24 mouse cellular contexts compared by ENCODE assay signal in the genomic region with DNA sequence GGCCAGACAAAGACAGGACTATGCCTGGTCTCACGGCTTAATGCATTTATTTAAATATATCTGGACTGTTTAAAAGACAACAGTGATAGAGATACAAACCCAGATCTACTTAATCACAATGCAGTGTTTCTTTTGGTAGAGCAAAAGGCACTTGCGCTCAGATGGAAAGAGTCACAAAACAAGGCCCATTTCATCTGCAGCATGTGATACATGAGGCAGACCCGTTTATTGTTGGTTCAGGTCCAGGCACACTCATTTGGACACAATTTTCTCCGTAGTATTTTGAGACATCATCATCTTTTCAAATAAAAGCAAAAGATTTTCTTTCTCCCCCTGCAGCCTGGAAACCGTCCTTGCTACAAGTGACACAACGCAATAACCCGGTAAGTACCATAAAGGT.
"Had no signal": no experiment of that assay in that cellular context is flagged by ENCODE, and none has a peak within 500 bp of the region (broad histone marks: within the 10 kb centered on the region; RNA-seq: fewer than 3 reads in every experiment).

No protein-coding gene starts in this region.

- DNase-seq: kidney, adult 11 months; kidney, adult 8-10 months; kidney, postnatal 10 days; kidney, postnatal 36 days; left cerebral cortex, postnatal 4 days; liver, postnatal 0 days; lung, embryonic 14.5 days; midbrain, embryonic 14.5 days; right cerebral cortex, adult 18-20 months; right cerebral cortex, postnatal 14 days; right cerebral cortex, postnatal 4 days; thymus, adult 2 months; thymus, postnatal 25 days had no signal

- H3K4me3 ChIP-seq: intestine, embryonic 15.5 days; kidney, embryonic 15.5 days; limb, embryonic 12.5 days; limb, embryonic 15.5 days; megakaryocyte, embryonic 14.5 days; midbrain, embryonic 10.5 days; neural tube, embryonic 12.5 days had no signal

- H3K27ac ChIP-seq: intestine, embryonic 15.5 days; kidney, embryonic 15.5 days; limb, embryonic 12.5 days; limb, embryonic 15.5 days; liver, embryonic 14.5 days; macrophage; midbrain, embryonic 10.5 days; neural tube, embryonic 12.5 days; stomach, postnatal 0 days had no signal

- ATAC-seq: intestine, embryonic 15.5 days; liver, postnatal 0 days; lung, postnatal 0 days had no signal

- H3K4me1 ChIP-seq: intestine, embryonic 15.5 days; megakaryocyte, embryonic 14.5 days had no signal
